Mouse (Mus musculus) forelimb bud, embryonic 11.5 days (tissue): ENCODE results near the gene Ifngr2.
"Not testable (repeated sequence)": the region's sequence is repeated elsewhere in the genome, so short reads cannot be mapped to it uniquely, and the experiment has no call there.

Experiments used
- DNase-seq: peaks from one replicate; pipeline ENCODE4 v3.0.0-alpha.2; 2012; ENCODE audit warnings: low read depth, low spot score

Gene Ifngr2

GRCm38 (mm10) chr16:91546836-91547741 is at the start of gene Ifngr2:
Ifngr2 (plus strand) TSS chr16:91547072.
- DNase-seq: no peak

DNA sequence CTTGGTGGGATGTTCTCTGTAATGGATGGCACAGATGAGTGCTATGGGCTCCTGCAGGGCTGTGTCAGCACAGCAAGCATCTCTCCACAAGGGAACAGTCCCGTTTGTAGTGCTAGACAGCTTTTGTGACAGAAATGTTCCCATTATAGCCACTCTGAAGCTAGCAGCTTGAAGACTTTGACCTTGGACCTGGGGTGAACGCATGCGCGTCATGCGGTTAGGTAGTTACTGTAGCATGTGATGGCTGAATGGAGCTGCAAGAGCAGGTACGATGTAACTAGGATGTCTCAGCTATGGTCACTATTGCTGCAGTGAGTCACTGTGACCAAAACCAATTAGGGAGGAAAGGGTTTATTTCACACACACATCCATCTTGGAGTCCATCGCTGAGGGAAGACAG is 48.8 kb upstream of the Ifngr2 start:
- DNase-seq: no peak

DNA sequence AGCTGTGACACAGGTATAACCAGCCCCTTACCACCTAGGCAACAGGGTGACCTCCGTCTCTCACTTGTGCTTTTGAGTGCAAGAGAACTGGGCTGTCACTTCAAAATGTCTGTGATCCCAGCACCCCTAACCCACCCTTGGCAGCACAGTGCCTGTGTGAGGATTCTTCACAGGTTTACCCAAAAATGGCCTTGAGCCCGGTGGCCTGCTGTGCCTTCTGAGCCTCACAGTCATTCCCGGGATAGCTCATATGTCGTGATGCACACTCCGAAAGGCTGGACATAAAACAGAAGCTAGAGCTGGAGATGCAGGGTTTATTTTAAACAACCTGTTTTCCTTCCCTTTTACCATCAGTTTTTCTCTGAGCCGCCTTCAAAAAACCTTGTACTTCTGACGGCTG is 42.2 kb upstream of the Ifngr2 start:
- no peak for DNase-seq

- no peak for DNase-seq
These were observed 41.7 kb upstream of the Ifngr2 start for GRCm38 (mm10) chr16:91505116-91505601.

- DNase-seq: no peak
These were observed 40.5 kb upstream of the Ifngr2 start for GRCm38 (mm10) chr16:91506396-91506795.

GRCm38 (mm10) chr16:91512161-91512787 is 34.6 kb upstream of the Ifngr2 start:
- DNase-seq: peak; percentile 86

DNA sequence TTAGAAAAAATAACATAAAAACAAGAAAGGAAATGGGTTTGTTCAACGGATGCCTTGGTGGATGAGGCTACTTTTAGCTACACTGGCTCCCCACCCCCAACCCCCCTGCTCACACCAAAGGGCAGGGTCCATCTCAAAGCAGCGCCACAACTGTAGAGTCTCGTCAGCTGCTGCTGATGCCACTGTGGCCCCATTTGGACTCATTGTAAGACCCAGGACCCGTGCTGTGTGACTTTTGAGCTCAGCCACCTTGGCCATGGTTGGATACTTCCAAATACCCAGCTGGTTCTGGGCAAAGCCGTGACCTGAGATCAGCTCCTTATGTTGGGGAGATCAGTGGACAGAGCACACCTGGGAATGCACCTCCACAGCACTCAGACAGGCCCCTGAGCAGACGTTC is 33.8 kb upstream of the Ifngr2 start:
- no peak for DNase-seq

GRCm38 (mm10) chr16:91517020-91517419 is 29.9 kb upstream of the Ifngr2 start:
- DNase-seq: no peak

GRCm38 (mm10) chr16:91522040-91522439 is 24.8 kb upstream of the Ifngr2 start:
- DNase-seq: no peak

DNA sequence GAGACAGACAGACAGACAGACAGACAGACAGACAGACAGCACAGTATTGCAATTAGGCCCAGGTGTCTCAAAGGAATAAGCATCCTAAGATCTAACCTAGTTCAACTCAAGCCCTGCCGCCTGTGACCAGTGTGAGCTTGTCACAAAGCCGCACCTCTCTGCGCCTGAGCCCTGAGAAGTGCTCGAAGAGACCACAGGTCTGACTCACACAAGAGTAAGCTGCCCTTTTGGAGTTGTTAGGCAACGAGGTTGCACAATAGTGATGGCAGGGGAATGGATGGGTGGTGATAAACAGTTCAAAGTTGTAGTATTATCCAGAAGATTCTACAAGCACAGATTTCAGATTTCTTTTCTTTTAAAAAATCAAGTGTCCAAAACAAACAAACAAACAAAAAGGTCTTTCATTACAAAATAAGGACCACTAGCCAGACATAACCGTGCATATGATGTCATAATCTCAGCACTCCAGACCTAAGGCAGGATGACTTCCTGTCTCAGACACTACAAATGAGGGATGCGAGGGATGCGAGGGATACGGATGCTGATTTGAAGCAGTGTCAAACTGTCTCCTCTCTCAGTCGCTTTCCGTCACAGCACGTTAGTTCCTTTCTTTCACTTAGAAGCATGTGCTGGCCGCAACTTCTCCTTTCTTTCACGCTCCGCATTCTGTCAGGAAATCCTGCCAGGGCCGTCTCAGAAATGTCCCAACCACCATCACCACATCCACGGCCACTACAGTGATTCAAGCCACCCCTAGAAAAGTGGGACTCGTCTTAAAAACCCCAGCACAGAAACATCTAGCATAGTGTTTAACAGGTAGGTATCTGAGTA is 24.2 kb upstream of the Ifngr2 start:
- no peak for DNase-seq

DNA sequence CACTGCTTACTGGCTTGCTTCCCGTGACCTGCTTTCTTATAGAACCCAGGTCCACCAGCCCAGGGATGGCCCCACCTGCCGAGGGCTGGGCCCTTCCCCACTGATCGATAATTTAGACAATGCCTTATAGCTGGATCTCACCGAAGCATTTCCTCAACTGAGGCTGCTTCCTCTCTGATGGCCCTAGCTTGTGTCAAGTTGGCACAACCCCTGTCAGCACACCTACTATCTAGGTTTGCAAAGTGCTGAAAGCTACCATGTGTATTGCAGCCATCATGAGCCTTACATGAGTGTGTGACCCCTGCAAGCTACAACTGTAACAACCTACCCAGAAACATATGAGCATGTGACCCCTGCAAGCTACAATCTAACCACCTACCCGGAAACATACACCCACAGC is 22.7 kb upstream of the Ifngr2 start:
- no peak for DNase-seq

GRCm38 (mm10) chr16:91526274-91526673 is 20.6 kb upstream of the Ifngr2 start:
- DNase-seq: no peak

- DNase-seq: no peak
These were observed 19.8 kb upstream of the Ifngr2 start for GRCm38 (mm10) chr16:91527051-91527450.

DNA sequence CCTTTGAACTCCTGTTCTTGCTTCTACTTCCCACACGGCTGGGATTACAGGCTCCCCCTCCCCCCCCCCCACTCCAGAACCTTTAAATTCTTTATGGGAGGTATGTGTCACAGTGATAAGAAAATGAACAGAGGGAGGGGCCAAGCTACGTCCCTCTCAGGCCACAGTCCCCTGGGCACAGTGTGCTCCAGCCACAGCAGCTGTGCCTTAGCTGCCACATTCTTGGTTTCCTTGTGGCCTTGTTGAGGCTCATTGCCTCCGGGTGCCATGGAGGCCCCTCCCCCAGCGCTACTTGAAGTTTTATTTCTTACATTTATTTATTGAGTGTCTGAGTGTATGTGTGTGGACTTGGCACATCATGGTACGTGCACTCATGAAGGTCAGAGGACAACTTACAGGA is 19.4 kb upstream of the Ifngr2 start:
- DNase-seq: no peak

GRCm38 (mm10) chr16:91528578-91528977 is 18.3 kb upstream of the Ifngr2 start:
- DNase-seq: no peak

GRCm38 (mm10) chr16:91530830-91531229 is 16.0 kb upstream of the Ifngr2 start:
- not testable (repeated sequence) for DNase-seq

- no peak for DNase-seq
These were observed 15.0 kb upstream of the Ifngr2 start for GRCm38 (mm10) chr16:91531856-91532255.

- DNase-seq: no peak
These were observed 14.4 kb upstream of the Ifngr2 start for GRCm38 (mm10) chr16:91532429-91532828.

DNA sequence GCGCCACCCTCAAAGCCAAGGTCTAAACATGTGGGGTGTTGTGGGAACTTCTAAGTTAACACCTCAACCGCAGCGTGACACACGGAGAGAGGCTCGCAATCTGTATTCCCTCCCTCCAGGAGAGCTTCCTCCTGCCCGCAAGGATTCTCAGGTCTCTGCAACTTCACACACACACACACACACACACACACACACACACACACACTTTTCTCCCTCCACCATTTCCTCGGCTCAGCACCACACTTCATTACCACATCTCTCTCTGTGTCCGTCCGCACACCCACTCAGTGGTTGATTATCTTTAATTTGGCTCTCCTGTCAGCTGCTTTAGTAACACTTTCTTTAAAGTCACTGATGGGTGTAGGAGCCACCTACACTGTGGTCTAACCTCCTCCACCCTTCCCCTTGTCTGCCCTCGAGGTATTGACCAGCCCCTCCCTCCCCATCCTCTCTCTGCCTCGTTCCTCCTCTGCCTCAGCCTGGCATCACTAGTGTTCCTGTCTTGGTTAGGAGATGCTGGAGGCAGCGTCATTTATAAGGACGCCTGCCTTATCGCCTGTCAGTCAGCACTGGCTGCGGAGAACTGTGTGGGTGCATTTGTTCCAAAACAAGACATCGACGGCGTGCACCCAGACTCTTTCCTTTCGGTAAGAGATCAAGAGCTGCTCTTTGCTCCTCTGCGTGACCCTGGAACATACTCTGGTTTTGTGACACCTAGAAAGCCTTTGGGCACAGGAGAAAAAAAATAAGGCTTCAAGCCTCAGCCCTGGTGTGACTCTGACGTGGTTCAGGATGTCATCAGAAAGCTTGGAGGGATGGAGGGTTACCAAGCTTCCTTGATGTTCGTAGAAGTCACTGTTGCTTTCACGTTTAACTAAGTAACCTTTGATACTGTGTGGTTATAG is 13.5 kb upstream of the Ifngr2 start:
- DNase-seq: no peak

- DNase-seq: peak; percentile 100
These were observed 12.4 kb upstream of the Ifngr2 start for GRCm38 (mm10) chr16:91534477-91534876.

DNA sequence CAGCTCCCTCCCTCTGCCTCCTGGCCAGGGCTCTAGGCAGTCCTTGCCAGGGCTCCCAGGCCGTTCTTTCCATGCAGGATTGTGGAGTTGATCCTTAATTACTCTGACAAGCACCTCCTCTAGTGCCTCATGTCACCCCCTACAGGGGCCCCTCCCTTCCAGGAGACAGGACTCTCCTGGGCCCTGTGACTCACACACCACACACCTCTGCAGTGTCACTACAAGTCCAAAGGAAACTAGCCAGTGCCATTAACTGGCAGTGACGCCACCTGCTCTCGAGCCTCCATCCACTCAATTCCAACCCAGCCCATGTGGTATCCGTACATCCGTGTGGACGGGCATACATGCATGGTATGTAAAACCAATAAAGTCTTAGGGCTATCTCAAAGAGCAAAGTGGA is 12.0 kb upstream of the Ifngr2 start:
- DNase-seq: no peak
